Mouse (Mus musculus) spleen, adult 2 months (tissue): ENCODE data around the gene Myo1d.

ENCODE experiments used
- CTCF ChIP-seq: fragments of 200-500 bp; IDR thresholded peaks from 2 replicates; pipeline ENCODE4 v1.5.1; 2011; ENCODE audit warnings: mild to moderate bottlenecking, inconsistent platforms; ENCODE audit not compliant: insufficient read depth, insufficient read length, insufficient replicate concordance; ENCODE audit errors: extremely low read depth
- POLR2A ChIP-seq: fragments of 200-500 bp; IDR thresholded peaks from 2 replicates; pipeline ENCODE4 v1.6.1; 2011; ENCODE audit warnings: low read depth, low read length, inconsistent platforms

DNA sequence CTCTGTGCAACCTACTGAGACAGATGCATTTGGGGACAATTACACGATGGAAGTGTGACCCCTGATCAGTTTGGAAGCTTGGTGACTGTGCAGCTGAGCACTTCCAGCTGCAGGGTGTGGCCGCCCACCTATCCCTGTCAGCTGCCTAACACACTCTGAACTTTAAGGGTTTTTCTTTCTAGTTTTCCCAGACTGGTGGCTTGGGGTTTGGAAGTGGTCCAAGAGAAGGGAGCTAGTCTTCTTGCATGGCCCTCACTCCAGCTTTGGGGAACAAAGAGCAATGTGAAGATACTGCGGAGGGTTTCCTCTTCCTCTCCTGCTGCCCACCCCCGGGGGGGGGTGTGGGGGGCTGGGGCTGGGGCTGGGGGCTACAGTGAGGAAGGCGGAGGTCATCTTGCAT is 300.4 kb downstream of the Myo1d start:
- TF ChIP-seq CTCF (no peak), POLR2A (no peak)
